Mouse (Mus musculus) G1E (cell line): ENCODE results near the gene Cuedc1.

Experiments
- CTCF ChIP-seq: IDR thresholded peaks from 2 replicates; pipeline ENCODE4 v1.5.1; 2012; ENCODE audit warnings: low read depth, low read length, inconsistent platforms, mixed read lengths
- GATA1 ChIP-seq: IDR thresholded peaks from 2 replicates; pipeline ENCODE4 v1.6.1; 2012; ENCODE audit warnings: borderline replicate concordance, low read length, inconsistent platforms, mixed read lengths
- POLR2AphosphoS5 ChIP-seq: IDR thresholded peaks from 2 replicates; pipeline ENCODE4 v1.6.1; 2012; ENCODE audit warnings: low read depth, low read length, inconsistent platforms; ENCODE audit not compliant: insufficient replicate concordance

- no peak for TF ChIP-seq POLR2AphosphoS5
- no peak for TF ChIP-seq CTCF
- TF ChIP-seq GATA1: no peak
Measured at GRCm38 (mm10) chr11:88188635-88189034, 90.8 kb downstream of the Cuedc1 start.
